Mouse (Mus musculus) c-Kit-positive CD71-negative TER-119-negative erythroid progenitor cells, embryonic 14.5 days (primary cell): ENCODE measurements around the gene Cptp.
A peak's percentile ranks its signal among the peaks of the same experiment; 100 is the strongest.

ENCODE experiments used
- DNase-seq: peaks from one replicate; pipeline ENCODE4 v3.0.0-alpha.2; 2013; ENCODE audit warnings: low read depth

Cptp gene

DNA sequence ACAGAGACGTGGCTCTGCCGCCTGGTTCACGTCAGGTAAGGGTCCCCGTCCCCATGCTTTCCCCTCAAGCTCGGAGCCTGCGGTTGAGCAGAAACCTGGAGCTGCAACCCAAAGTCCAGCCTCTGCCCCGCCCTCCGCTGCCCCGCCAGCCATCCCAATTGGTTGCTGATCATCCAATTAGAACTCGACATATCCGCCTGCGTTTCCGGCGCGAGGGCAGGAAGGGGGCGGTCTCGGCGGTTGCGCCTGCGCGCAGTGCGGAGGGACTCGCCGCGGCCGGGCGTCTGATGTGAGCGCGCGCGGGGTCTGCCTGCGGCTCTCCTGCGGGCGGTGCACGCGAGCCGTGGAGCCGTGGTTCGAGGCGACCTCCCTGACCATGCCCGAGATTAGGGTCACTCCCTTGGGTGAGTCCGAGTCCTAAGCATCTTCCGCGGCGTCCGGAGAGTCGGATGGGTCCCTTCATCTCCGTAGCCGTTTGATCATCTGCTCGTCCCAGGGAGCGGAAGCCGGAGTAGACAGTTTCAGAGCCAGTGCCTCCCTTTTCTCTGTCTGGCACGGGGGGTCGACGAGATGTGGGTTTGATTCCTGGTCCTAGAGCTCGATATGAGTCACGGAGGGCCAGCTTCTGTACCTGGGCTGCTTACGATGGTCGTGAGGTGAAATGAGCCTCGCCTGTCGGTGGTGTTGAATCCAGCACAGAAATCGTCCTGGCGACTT is at the start of gene Cptp, which contains the start of gene Ints11:
Cptp (minus strand) TSS at position 124 of the 717 bp plus-strand sequence.
Ints11 (plus strand) TSS at position 230 of the 717 bp plus-strand sequence.
- peak; percentile 89 for DNase-seq

DNA sequence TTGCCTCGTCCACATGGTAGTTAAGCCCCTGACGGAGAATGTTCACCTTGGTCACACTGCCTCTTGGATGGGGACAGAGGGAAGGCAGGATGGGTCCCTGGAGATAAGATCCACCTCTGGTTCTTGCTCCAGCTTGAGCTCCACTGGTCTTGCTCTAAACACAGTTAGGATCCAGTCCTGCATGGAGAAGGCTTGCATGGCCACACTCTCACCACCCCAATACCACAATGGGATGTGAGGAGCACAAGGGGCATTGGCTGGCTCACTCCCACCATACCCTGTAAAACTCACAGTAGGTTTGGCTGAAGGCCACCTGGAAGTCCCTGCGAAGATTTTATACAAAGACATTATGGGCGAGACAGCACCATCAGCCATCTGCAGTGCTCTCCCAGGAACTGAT is 39.5 kb upstream of the Cptp start:
- DNase-seq, result no peak

GRCm38 (mm10) chr4:155908281-155908680 is 39.0 kb upstream of the Cptp start:
- no peak for DNase-seq

GRCm38 (mm10) chr4:155907003-155907402 is 37.8 kb upstream of the Cptp start:
- DNase-seq, result no peak

GRCm38 (mm10) chr4:155906125-155906524 is 36.9 kb upstream of the Cptp start:
- no peak for DNase-seq

DNA sequence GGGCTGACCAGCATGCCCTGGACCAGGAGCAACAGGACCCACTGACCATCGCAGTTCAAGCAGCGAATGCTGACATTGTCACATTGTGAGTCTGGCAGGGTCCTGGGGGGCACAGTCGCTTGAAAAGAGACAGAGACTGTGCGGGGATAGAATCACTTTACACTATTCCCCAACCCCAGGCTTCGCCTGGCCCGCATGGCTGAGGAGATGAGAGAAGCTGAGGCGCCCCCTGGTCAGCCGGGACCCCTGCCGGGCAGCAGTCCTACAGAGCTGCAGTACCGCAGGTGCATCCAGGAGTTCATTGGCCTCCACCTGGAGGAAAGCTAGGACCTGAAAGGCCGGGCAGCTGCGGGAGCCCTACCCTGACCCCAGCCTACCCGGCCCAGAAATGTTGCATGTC is 36.4 kb upstream of the Cptp start:
- DNase-seq, result no peak

GRCm38 (mm10) chr4:155904318-155905102 is 35.3 kb upstream of the Cptp start:
- DNase-seq, result no peak

GRCm38 (mm10) chr4:155903246-155903645 is 34.0 kb upstream of the Cptp start:
- DNase-seq, result no peak

- no peak for DNase-seq
These were observed 32.0 kb upstream of the Cptp start for GRCm38 (mm10) chr4:155901205-155901604.

- DNase-seq, result no peak
These were observed 30.1 kb upstream of the Cptp start for GRCm38 (mm10) chr4:155899355-155899754.

DNA sequence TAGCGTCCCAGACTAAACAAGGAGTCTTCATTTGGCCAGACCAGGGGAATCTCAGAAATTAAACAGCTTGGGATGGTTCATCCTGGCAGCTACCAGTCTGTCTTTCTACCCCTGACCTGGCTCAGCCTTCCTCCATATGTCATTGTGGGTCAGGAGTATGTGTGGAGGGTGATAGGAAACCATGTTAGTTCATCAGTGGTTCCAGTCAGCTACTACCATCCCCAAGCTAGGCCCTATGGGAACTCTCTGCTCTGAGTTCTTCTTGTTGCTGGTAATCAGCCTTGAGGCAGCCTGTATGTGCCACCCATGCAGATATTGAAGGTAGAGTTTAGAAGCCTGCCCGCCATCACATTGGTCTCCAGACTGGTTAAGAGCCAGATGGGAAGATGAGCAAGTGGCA is 29.1 kb upstream of the Cptp start:
- no peak for DNase-seq

- DNase-seq, result no peak
These were observed 27.2 kb upstream of the Cptp start for GRCm38 (mm10) chr4:155896461-155896860.

- no peak for DNase-seq
These were observed 26.6 kb upstream of the Cptp start for GRCm38 (mm10) chr4:155895826-155896225.

GRCm38 (mm10) chr4:155895216-155895615 is 26.0 kb upstream of the Cptp start:
- DNase-seq, result no peak

- DNase-seq, result peak; percentile 61
These were observed 25.2 kb upstream of the Cptp start for GRCm38 (mm10) chr4:155894311-155894881.

DNA sequence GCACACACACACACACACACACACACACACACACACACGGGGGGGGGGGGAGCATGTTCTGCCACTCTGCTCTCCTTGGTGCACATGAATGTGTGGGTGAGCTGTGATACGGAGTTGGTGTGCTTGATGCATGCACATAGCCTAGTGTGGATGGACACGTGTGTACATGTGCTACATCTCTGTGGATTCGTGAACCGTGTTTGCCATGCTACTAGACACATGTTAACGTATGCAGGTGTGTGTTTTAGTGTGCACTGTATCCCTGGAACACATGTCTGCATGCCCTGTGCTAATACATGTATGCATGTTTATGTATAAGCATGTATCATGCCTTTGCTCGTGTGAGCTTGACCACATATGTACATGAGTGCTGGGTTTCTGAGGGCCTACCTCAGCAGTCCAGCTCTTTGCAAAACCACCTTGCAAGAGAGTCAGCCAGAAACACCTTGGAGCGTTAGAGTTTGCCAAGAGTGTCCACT is 24.0 kb upstream of the Cptp start:
- DNase-seq, result no peak

DNA sequence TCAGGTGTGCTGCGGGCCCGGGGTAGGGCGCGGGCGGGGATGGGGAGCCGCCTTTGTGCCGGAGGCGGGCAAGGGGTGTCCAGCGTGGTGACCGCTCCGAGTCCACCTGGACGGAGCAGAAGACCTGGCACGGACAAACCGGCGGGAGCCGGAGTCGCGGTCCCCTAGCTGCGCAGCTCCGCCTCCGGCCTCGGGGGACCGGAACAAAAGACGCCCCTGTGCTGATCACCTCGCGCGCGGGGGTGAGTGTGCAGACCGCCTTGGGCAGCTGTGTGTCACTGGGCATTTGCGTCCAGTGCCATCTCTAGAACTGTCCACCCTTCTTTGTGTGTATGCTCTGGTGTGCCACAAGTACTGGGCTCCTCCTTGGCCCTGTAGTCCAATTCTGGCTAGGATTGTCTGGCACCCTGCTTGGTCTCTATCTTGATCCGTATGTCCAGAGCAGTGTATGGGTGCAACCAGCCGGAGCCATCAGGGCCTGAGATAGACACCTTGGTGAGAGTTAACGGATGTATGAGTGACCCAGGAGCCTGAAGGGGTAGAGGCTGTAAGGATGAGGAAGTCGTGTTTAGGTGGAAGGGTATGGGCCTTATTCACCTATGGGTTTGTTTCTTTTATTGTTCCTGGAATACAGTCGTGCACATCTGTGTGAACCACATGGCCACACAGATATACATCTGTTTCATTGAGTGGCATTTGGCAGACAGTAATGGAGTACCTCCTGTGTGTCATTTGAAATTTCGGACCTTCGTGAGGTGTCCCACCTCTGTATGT is 23.4 kb upstream of the Cptp start:
- no peak for DNase-seq

GRCm38 (mm10) chr4:155892017-155892416 is 22.8 kb upstream of the Cptp start:
- peak; percentile 60 for DNase-seq

DNA sequence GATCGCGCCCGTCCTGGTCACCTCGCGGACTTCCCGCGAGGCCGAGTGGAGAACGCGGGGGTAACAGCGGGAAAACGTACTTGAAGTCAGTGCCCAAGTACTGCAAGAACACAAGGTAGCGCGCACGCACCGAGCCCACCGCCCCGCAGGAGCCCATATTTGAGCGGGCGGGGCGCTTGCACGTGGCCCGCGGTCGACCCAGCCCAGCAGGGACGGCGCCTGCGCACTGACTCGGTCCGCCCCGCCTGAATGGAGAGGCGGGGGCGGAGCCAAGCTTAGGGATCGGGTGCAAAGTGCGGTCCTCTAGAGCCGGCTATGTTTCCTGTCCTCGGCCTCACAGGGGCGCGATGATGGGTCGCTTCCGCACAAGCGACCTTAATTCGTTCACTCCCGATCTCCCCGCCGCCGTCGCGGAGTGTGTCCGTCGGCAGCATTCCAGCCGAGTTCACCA is 22.3 kb upstream of the Cptp start, which contains the start of the genes Pusl1 and Acap3:
Pusl1 (minus strand) TSS at position 231 of the 451 bp plus-strand sequence.
Acap3 (plus strand) TSS at position 272 of the 451 bp plus-strand sequence.
- DNase-seq, result peak; percentile 92

- DNase-seq, result no peak
These were observed 21.8 kb upstream of the Cptp start for GRCm38 (mm10) chr4:155891011-155891471.

DNA sequence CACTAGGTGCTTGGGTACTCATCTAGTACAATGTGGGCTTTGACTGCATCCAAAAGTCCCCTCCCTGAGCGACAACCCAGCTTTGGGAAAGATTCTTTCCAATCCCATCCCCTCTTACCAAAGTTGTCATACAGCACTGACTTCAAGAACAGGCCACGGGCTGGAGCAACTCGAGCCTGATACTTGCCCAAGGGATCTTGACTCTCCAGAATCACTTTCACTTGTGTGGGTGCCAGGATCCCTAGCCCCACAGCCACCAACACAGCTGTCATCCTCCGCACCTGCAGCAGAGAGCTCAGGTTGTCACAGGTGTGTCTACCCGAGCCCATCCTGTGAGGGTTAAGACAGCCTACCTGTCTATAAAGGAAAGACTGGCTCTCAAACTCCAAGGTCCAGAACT is 20.1 kb upstream of the Cptp start:
- DNase-seq, result no peak

DNA sequence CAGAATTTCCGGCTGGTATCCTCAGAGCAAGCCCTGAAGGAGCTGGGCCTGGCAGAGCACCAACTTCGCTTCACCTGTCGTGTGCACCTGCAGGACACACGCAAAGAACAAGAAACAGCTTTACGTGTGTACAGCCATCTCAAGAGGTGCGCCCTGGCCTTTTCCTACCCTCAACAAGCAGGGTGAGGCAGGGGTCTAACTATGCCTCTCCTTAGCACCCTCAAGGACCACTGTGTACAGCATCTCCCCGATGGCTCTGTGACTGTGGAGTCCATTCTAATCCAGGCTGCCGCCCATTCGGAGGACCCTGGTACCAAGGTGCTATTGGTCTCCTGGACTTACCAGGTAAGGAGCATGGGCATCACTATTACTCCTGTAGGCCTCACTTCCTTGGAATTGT is 18.9 kb upstream of the Cptp start:
- DNase-seq, result no peak
